Mouse (Mus musculus) CH12.LX (cell line): ENCODE results near the gene Prokr2. TPM values are rescaled to one million over a fixed set of nuclear protein-coding genes. Genes with fewer than 3 reads are reported as not detected.

ENCODE experiments used
- DNase-seq: peaks from one replicate; pipeline ENCODE4 v3.0.0-alpha.2; 2013; ENCODE audit errors: extremely low read depth
- H3K27ac ChIP-seq: 2 replicates; pipeline ENCODE4 v1.5.1; 2012; ENCODE audit warnings: low read depth, mild to moderate bottlenecking, control low read depth, moderate library complexity; ENCODE audit not compliant: insufficient read depth
- H3K27me3 ChIP-seq: replicated peaks from 2 replicates; pipeline ENCODE3; 2012; ENCODE audit warnings: inconsistent platforms
- H3K36me3 ChIP-seq, 2 experiments: replicated peaks in 1 of 2; 2 replicates each; pipeline versions ENCODE3 to v1.6.1; 2012; ENCODE audit warnings: inconsistent platforms in 1 of 2, low read length in 1 of 2, mild to moderate bottlenecking in 1 of 2, mixed read lengths in 1 of 2, moderate library complexity in 1 of 2; ENCODE audit not compliant: control insufficient read depth in 1 of 2, insufficient read depth in 1 of 2
- H3K4me1 ChIP-seq, 2 experiments: 2 replicates each; pipeline ENCODE4 v1.6.1; 2012; ENCODE audit warnings: inconsistent platforms in 1 of 2, moderate library complexity in 1 of 2; ENCODE audit not compliant: insufficient read depth in 2 of 2, control insufficient read depth in 1 of 2
- H3K4me2 ChIP-seq: 2 replicates; pipeline ENCODE4 v1.6.1; 2012; ENCODE audit warnings: low read depth, mild to moderate bottlenecking, control low read depth; ENCODE audit not compliant: poor library complexity, insufficient read depth, severe bottlenecking
- H3K4me3 ChIP-seq, 3 experiments: fragments of 150-350 bp in 1 of 3; sonication (generic) in 1 of 3; replicated peaks in 1 of 3; 2 replicates each; pipeline versions ENCODE3 to v1.5.1; 2011 to 2012; ENCODE audit warnings: low read depth in 2 of 3, low read length in 2 of 3, mild to moderate bottlenecking in 2 of 3, moderate library complexity in 2 of 3, control low read depth in 1 of 3, improper control_type of control experiment in 1 of 3, inconsistent platforms in 1 of 3, mixed read lengths in 1 of 3; ENCODE audit not compliant: poor library complexity in 1 of 3
- H3K79me2 ChIP-seq: replicated peaks from 2 replicates; pipeline ENCODE4 v1.6.1; 2012; ENCODE audit warnings: mild to moderate bottlenecking, moderate library complexity; ENCODE audit not compliant: control insufficient read depth, poor library complexity, insufficient read depth, severe bottlenecking; ENCODE audit errors: extremely low read depth
- H3K9ac ChIP-seq: 2 replicates; pipeline ENCODE4 v1.6.1; 2012; ENCODE audit warnings: low read depth, mild to moderate bottlenecking, control low read depth, moderate library complexity; ENCODE audit not compliant: insufficient read depth
- H3K9me3 ChIP-seq: replicated peaks from 2 replicates; pipeline ENCODE3; 2012; ENCODE audit warnings: low read length, inconsistent platforms, mixed read lengths
- CHD1 ChIP-seq: IDR thresholded peaks from 2 replicates; pipeline ENCODE4 v1.6.1; 2012; ENCODE audit warnings: low read depth, low read length, improper control_type of control experiment, inconsistent platforms
- CTCF ChIP-seq, 2 experiments: IDR thresholded peaks in 1 of 2; conservative IDR thresholded peaks in 1 of 2; 2 replicates each; pipeline ENCODE4 v1.5.1; 2011 to 2012; ENCODE audit warnings: low read depth in 2 of 2, low read length in 2 of 2, improper control_type of control experiment in 1 of 2, inconsistent platforms in 1 of 2, mild to moderate bottlenecking in 1 of 2, moderate library complexity in 1 of 2
- E2F4 ChIP-seq: IDR thresholded peaks from 2 replicates; pipeline ENCODE4 v1.6.1; 2011; ENCODE audit warnings: low read depth, low read length, improper control_type of control experiment; ENCODE audit not compliant: insufficient replicate concordance
- ETS1 ChIP-seq: conservative IDR thresholded peaks from 2 replicates; pipeline ENCODE4 v1.6.1; 2012; ENCODE audit warnings: low read depth, mild to moderate bottlenecking, inconsistent platforms, low read length, improper control_type of control experiment, moderate library complexity
- GABPA ChIP-seq: IDR thresholded peaks from 2 replicates; pipeline ENCODE4 v1.6.1; 2012; ENCODE audit warnings: low read depth, low read length, improper control_type of control experiment, inconsistent platforms; ENCODE audit not compliant: insufficient replicate concordance
- HCFC1 ChIP-seq: IDR thresholded peaks from 2 replicates; pipeline ENCODE4 v1.6.1; 2012; ENCODE audit warnings: low read depth, mild to moderate bottlenecking, inconsistent platforms, low read length, improper control_type of control experiment
- IRF4 ChIP-seq: IDR thresholded peaks from 2 replicates; pipeline ENCODE4 v1.6.1; 2014; ENCODE audit warnings: low read depth, mild to moderate bottlenecking, inconsistent platforms, low read length, improper control_type of control experiment
- JUND ChIP-seq: conservative IDR thresholded peaks from 2 replicates; pipeline ENCODE4 v1.6.1; 2011; ENCODE audit warnings: low read depth, low read length, improper control_type of control experiment
- KAT2A ChIP-seq: IDR thresholded peaks from 2 replicates; pipeline ENCODE4 v1.6.1; 2012; ENCODE audit warnings: low read length, improper control_type of control experiment, inconsistent platforms; ENCODE audit not compliant: insufficient replicate concordance
- MAFK ChIP-seq: IDR thresholded peaks from 2 replicates; pipeline ENCODE4 v1.6.1; 2011; ENCODE audit warnings: low read length, improper control_type of control experiment; ENCODE audit not compliant: insufficient replicate concordance
- MEF2A ChIP-seq: IDR thresholded peaks from 2 replicates; pipeline ENCODE4 v1.6.1; 2014; ENCODE audit warnings: low read depth, mild to moderate bottlenecking, inconsistent platforms, low read length, improper control_type of control experiment, borderline replicate concordance
- MXI1 ChIP-seq: IDR thresholded peaks from 2 replicates; pipeline ENCODE4 v1.6.1; 2011; ENCODE audit warnings: mild to moderate bottlenecking, low read depth, low read length, improper control_type of control experiment
- NRF1 ChIP-seq: IDR thresholded peaks from 2 replicates; pipeline ENCODE4 v1.6.1; 2014; ENCODE audit warnings: low read depth, mild to moderate bottlenecking, inconsistent platforms, low read length, improper control_type of control experiment, moderate library complexity
- POLR2A ChIP-seq: IDR thresholded peaks from 2 replicates; pipeline ENCODE4 v1.6.1; 2011; ENCODE audit warnings: low read depth, mild to moderate bottlenecking, improper control_type of control experiment, low read length
- RAD21 ChIP-seq: IDR thresholded peaks from 2 replicates; pipeline ENCODE4 v1.6.1; 2011; ENCODE audit warnings: low read depth, mild to moderate bottlenecking, low read length, improper control_type of control experiment, moderate library complexity
- RCOR1 ChIP-seq: conservative IDR thresholded peaks from 2 replicates; pipeline ENCODE4 v1.6.1; 2012; ENCODE audit warnings: low read depth, mild to moderate bottlenecking, inconsistent platforms, low read length, improper control_type of control experiment
- SIN3A ChIP-seq: IDR thresholded peaks from 2 replicates; pipeline ENCODE4 v1.6.1; 2012; ENCODE audit warnings: low read length, improper control_type of control experiment, inconsistent platforms
- SMC3 ChIP-seq: IDR thresholded peaks from 2 replicates; pipeline ENCODE4 v1.6.1; 2011; ENCODE audit warnings: low read depth, low read length, improper control_type of control experiment
- TBP ChIP-seq: conservative IDR thresholded peaks from 2 replicates; pipeline ENCODE4 v1.6.1; 2011; ENCODE audit warnings: low read depth, low read length, improper control_type of control experiment
- USF2 ChIP-seq: conservative IDR thresholded peaks from 2 replicates; pipeline ENCODE4 v1.6.1; 2011; ENCODE audit warnings: low read depth, low read length, improper control_type of control experiment
- ZMIZ1 ChIP-seq: IDR thresholded peaks from 2 replicates; pipeline ENCODE4 v1.6.1; 2012; ENCODE audit warnings: low read depth, mild to moderate bottlenecking, inconsistent platforms, low read length, improper control_type of control experiment
- ZNF384 ChIP-seq: IDR thresholded peaks from 2 replicates; pipeline ENCODE4 v1.6.1; 2012; ENCODE audit warnings: low read depth, low read length, improper control_type of control experiment, inconsistent platforms
- dilution Hi-C: fragments of 300-500 bp; cut with MboI; formaldehyde crosslinking; loops from 2 replicates; pipeline ENCODE4 v1.14.3; 2020; ENCODE audit warnings: low sequenced_read_pairs; ENCODE audit not compliant: extremely low pct_unique_long_range_greater_than_20kb, extremely low pct_ligation_motif_present
- in situ Hi-C: fragments of 300-500 bp; cut with MboI; formaldehyde crosslinking; loops from 3 replicates; pipeline ENCODE4 v1.14.3; 2019; ENCODE audit warnings: low sequenced_read_pairs, low pct_ligation_motif_present, low pct_unique_long_range_greater_than_20kb, mixed read lengths
- polyA plus RNA-seq: library from polyadenylated mRNA; unstranded; fragments of >175 nt; gene quantifications from 2 replicates; pipeline ENCODE4 v1.2.1, GENCODE M21; 2012; ENCODE audit warnings: low read depth; ENCODE audit not compliant: insufficient read length
- total RNA-seq, 2 experiments: library from RNA; depleted of rRNA; stranded (reverse); fragments of 300-350 nt in 1 of 2; fragments of >200 nt in 1 of 2; gene quantifications; 2 replicates each; pipeline ENCODE4 v1.2.3; 2012 to 2014

The Prokr2 gene
- total and polyA plus RNA-seq, 3 experiments = 0.04 TPM; not detected in 2

DNA sequence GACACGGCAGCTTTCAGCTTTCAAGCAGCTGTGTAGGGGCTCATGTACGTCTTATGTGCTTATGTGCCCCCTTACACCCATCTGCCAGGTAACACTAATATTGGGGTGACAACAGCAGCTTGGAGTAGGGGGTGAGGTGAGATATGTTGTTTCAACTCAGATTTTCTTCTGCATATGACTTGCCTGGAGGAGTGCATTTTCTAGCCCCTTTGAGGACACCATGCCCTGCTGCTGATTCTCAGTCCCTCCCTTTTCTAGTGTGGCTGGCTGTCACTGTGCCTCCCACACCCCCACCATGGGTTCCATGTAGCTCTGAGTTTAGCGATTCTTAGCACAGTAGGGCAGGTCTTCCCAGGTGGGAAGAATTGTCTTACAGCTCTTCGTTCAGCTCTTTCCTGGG lies 83.8 kb downstream of the Prokr2 start:
- H3K9me3 ChIP-seq = peaks cover 4% of the 10 kb centered on the region
- no peak overlapping the region for H3K27ac ChIP-seq
- no peak overlapping the region for H3K9ac ChIP-seq
- DNase-seq = no peak
- dilution Hi-C loops = no loop called here
- peaks cover 59 to 93% of the 10 kb centered on the region in 2 experiments for H3K36me3 ChIP-seq
- peaks cover 2 to 25% of the 10 kb centered on the region in 2 experiments; a peak in 3 of 4 replicates for H3K4me1 ChIP-seq
- no peaks in the 10 kb centered on the region for H3K79me2 ChIP-seq
- TF ChIP-seq IRF4 = no peak
- no peak for TF ChIP-seq CHD1
- no peak for TF ChIP-seq KAT2A
- TF ChIP-seq POLR2A = no peak
- TF ChIP-seq ETS1 = no peak
- TF ChIP-seq SIN3A = no peak
- no peak for TF ChIP-seq HCFC1
- no peak for TF ChIP-seq MEF2A
- no peak for TF ChIP-seq CTCF (conservative IDR thresholded peaks at IDR 0.05 in 1 of 2, IDR thresholded peaks at IDR 0.05 in 1 of 2; ENCODE audit: low read depth in 2 of 2, low read length in 2 of 2)
- no peak for TF ChIP-seq E2F4
- in situ Hi-C loops = loop anchor here (5.0 to 25.0 kb wide), 3 partner anchors 39 to 611 kb away; partner anchors contain the start of gene Cds2
- no peak overlapping the region for H3K4me3 ChIP-seq
- H3K4me2 ChIP-seq = no peak overlapping the region
- H3K27me3 ChIP-seq = no peaks in the 10 kb centered on the region

DNA sequence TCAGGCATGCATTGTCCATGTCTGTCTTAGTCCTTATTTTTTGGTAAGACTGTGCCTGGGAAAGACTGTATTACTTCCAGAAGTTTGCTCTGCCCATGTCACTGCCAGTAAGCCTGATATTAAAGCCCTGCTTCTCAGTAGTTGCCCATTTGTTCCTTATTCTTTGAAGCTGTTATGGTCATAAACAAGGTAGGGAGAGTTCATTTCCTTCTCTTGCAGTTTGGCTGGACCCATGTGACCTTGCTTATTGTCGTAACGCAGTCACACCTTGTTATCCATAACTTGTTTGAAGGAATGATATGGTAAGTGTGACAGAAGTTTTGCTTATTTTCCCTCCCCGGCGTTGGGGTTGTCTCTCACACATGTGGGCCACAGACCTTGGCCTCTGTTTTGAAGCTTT lies 87.0 kb downstream of the Prokr2 start:
- in situ Hi-C loops (no loop called here), dilution Hi-C loops (no loop called here)
- Histone ChIP-seq H3K9me3 (peaks cover 4% of the 10 kb centered on the region), H3K4me1 (peaks cover 2 to 30% of the 10 kb centered on the region in 2 experiments; a peak in 3 of 4 replicates), H3K36me3 (peaks cover 63 to 97% of the 10 kb centered on the region in 2 experiments), H3K27me3 (no peaks in the 10 kb centered on the region), H3K27ac (no peak overlapping the region), H3K4me2 (no peak overlapping the region), H3K79me2 (no peaks in the 10 kb centered on the region), H3K4me3 (no peak overlapping the region), H3K9ac (no peak overlapping the region)
- TF ChIP-seq TBP (no peak), MAFK (no peak), RCOR1 (no peak), USF2 (no peak), SMC3 (no peak), CHD1 (no peak), ETS1 (no peak), JUND (no peak), NRF1 (no peak), RAD21 (no peak), SIN3A (no peak), ZNF384 (no peak), GABPA (no peak), ZMIZ1 (no peak), MXI1 (no peak)
- DNase-seq = no peak
